Mouse (Mus musculus) spleen, adult 12 weeks (tissue): ENCODE data around the gene Bach2.

Experiments
- DNase-seq: peaks from one replicate; pipeline ENCODE4 v3.0.0; 2022; ENCODE audit warnings: low spot score

The Bach2 gene

DNA sequence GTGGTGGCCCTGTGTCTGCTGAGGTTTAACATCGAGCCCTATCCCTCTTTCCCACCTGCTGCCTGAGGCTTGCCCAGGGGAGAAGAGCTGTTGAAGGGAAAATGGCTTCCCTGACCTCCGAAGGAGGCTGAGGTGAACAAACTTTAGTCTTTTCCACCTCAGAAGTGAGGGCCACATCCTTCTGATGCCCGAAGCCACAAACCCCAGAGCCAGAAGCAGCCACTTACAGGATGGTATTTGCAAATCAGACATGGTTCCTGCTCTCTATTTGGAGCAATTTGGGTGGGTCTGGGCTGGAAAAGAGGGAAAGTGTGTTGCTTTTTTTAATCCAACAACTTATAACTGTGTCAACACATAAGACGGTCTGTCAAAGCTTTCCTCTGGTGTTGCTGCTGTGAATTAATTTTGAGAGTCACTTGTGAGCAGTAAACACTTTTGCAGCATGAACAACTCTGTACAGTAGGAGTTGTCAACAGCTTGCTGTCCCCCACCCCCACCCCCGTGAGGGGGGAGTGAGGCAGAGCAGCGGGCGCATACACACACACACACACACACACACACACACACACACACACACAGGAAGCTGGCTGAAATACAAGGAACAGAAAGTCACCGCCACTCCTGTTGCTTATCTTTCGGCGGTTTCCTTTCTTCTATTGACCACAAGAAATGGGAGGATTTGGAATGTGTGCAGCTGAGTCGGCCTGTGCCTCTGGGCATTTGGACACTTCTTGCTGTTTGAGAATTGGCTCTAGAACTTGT lies 149.1 kb downstream of the Bach2 start:
- no peak for DNase-seq

DNA sequence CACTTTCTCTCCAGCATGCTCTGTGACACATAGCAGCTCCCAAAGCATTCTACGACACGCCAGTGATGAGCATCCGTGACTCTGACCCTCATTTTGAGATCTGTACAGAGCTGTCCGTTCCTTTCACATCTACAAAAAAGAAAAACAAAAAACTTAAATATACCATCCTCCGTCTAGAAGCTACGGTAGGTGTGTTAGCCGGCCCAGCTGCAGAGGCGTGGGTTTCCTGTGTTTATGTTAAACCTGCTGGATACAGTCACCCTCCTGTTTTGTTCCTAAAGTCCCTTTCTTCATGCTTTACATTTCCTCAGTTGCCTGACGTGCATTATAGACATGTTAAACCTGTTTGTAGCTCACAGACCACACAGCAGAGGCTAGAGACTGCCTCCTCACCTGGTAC lies 150.0 kb downstream of the Bach2 start:
- DNase-seq, result no peak

GRCm38 (mm10) chr4:32389107-32389800 lies 150.7 kb downstream of the Bach2 start:
- no peak for DNase-seq

GRCm38 (mm10) chr4:32391260-32391659 lies 152.7 kb downstream of the Bach2 start:
- DNase-seq, result no peak

DNA sequence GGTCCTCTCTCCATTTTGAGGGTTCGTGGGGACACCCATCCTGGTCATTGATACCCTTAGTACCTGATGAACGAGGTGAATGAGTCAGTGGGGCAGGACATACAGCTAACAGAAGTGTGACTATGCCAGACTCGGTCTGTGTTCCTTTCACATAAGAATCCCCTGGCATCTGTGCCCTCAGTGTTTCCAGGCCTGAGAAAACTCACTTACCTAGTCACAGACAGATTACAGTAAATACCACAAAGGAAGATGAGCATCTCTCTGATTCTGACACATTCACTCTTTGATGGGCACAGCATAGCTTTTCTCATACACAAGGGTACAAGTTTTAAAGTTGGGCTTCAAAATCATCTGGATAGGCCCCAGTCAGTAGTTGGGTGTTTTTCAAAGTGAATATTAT lies 154.6 kb downstream of the Bach2 start:
- DNase-seq, result no peak

GRCm38 (mm10) chr4:32393951-32394350 lies 155.3 kb downstream of the Bach2 start:
- no peak for DNase-seq

DNA sequence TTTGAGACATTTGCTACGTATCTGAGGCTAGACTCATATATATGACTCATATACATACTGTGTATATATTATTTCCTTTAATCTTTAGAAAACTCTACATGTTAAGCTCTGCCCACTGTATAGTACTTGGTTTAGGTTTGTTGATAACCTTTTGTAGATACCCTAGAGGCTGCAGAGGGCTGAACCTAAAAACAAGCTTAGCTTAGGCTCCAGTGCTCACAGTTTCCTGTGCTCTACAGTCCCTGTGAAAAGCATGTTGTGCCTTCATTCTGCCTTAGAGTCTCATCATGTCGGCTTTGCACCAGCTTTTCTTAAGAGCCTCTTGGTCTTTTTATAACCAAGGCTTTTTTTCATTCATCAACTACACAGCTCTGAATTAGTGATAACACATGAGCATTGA lies 156.2 kb downstream of the Bach2 start:
- no peak for DNase-seq

DNA sequence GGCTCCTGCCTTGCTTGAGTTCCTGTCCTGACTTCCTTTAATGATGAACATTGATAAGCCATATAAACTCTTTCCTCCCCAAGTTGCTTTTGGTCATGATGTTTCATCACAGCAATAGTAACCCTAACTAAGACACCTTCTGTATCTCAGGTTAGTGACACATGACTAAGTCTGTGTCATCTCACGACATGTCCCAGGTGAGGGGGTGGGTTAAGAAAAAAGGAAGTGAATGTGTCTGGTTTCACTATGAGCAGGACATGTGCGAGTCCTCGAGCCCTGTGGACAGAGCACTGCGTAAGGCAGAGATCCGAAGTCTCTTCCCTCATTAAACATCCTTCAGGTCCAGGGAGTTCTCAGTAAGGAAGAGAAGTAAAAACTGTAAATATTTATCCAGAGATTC lies 162.9 kb downstream of the Bach2 start:
- DNase-seq, result no peak

DNA sequence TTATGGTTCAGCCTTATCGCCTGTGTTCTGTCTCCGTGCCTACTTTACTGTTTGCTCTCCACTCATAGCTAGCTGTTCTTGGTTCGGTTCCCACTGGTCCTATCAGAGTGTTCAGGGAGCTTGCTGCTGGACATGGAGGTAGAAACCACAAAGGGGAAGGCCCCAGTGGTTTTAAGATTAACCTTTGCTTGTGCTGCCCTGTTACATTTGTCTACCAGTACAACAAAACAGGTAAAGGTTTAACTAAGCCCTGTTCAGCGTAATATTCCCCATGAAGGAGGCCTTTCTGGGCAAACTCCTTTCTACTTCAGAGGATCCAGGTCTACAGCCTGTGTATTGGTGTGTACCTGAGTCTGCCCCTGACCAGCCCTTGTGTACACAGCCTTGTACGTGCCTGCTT lies 164.9 kb downstream of the Bach2 start:
- DNase-seq, result no peak

GRCm38 (mm10) chr4:32405149-32405882 lies 166.7 kb downstream of the Bach2 start:
- no peak for DNase-seq

GRCm38 (mm10) chr4:32405985-32406384 lies 167.4 kb downstream of the Bach2 start:
- DNase-seq, result no peak

DNA sequence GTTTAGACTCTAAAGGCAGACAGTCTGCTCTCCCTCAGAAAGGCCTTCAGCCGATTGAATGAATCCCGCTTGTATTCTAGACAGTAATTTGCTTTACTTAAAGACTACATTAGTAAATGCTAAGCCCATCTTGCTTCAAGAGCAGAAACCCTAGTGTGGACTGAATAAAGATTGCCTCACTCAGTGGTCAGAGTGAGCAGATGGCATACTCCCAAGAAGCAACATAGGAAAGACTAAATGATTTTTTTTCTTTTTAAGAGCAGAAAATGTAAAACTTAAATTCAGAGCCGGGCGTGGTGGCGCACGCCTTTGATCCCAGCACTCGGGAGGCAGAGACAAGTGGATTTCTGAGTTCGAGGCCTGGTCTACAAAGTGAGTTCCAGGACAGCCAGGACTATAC lies 169.9 kb downstream of the Bach2 start:
- DNase-seq, result no peak

GRCm38 (mm10) chr4:32409116-32409880 lies 170.7 kb downstream of the Bach2 start:
- no peak for DNase-seq

- DNase-seq, result no peak
Observed at GRCm38 (mm10) chr4:32413063-32413462, 174.5 kb downstream of the Bach2 start.

- no peak for DNase-seq
Observed at GRCm38 (mm10) chr4:32413505-32413904, 174.9 kb downstream of the Bach2 start.

GRCm38 (mm10) chr4:32414959-32415358 lies 176.4 kb downstream of the Bach2 start:
- DNase-seq, result no peak

- no peak for DNase-seq
Observed at GRCm38 (mm10) chr4:32417939-32418338, 179.3 kb downstream of the Bach2 start.

DNA sequence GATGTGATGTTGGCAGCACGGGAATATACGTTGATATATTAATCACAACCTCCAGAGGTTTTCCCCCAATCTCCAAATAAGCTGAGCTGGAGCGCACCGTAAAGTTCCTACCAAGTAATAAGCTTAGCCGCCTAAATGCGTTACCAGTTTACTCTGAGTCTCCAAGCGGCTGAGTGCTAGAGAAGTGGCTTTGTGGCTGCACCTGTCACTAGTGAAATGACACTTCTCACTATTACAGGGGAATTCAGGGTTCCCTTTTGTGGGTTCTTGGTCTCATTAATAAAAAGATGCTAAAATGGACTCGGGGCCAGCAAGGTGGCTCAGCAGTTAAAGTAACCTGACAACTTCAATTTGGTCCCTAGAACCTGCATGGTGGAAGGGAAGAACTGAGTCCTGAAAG lies 183.0 kb downstream of the Bach2 start:
- DNase-seq, result no peak

DNA sequence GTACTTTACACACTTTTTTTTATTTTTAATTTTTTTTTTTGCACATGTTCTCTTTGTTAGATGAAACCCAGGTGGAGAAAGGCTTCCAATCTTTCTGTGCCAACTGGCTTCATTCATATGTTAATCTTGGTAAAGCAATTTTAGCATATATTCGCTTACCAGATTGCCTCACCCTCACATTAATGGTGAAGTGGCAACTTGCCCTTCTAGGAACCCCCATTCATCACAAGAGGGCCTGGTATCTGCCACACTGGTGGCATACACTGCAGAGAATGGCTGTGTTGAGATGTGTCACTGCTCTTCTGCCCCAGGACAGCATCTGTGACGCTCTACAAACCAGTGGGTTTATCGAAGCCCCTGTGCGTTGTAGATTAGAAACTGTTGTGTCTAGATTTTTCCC lies 183.8 kb downstream of the Bach2 start:
- DNase-seq, result no peak

DNA sequence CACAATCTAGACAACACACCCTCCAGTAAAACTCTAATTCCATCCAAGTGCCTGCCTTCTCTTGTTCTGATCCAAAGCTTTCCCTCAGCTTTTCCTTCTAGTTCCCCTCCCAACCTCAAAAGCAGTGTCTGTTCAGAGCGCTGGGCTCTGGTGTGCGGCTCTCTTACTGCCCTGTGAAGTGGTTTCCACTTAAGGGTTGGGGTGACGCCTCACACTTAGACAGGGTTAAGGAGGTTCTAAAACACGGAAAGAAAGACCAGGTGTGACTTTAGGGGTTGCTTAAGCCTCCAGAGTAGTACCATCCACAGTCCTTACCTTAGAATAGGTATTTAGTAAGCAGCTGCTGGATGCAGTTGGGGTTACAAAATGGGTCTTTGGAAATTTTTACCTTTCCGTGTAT lies 185.1 kb downstream of the Bach2 start:
- DNase-seq, result no peak

DNA sequence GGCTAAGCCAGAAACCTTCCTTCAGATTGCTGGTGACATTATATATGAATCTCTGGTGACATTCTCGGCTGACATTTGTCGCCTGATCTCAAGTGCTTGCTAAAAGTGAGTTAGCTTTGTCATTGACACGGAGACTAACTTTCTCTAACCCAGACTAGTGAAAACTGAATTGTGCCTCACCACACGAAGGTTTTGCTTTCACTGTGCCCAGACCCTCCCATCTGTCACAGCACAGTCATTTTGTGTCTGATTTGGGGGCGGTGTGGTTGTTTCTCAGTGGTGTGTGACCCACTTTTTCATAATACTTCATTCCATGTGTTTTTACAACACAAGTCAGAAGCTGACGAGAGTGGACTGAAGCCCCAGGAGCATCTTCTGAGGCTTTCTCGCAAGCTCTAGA lies 185.8 kb downstream of the Bach2 start:
- DNase-seq, result no peak

DNA sequence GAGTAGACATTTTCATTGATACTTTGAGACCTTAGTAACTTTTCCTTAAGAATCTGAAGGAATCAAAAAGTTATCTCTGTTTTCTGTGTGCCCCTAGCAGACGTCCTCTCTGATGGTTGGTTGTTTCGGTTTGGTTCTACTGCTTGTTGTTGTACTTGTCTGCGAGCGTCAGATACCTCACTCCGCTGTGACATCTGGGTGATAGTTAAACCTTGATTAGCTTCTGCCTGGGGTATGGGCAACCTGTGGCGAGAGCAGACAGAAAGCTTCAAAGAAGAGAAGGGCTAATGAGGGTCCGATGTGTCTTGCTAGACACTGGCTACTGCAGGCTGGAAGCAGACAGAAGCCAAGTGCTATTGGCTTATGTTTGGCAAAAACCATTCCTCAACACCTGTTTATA lies 186.5 kb downstream of the Bach2 start:
- no peak for DNase-seq
